Mouse (Mus musculus): ENCODE data around the gene Napsa. TPM values are rescaled to one million over a fixed set of nuclear protein-coding genes. Genes with fewer than 3 reads are reported as not detected.

Gene Napsa
- polyA plus RNA-seq, 1 experiment from 2014 or later: 13.8 TPM

DNA sequence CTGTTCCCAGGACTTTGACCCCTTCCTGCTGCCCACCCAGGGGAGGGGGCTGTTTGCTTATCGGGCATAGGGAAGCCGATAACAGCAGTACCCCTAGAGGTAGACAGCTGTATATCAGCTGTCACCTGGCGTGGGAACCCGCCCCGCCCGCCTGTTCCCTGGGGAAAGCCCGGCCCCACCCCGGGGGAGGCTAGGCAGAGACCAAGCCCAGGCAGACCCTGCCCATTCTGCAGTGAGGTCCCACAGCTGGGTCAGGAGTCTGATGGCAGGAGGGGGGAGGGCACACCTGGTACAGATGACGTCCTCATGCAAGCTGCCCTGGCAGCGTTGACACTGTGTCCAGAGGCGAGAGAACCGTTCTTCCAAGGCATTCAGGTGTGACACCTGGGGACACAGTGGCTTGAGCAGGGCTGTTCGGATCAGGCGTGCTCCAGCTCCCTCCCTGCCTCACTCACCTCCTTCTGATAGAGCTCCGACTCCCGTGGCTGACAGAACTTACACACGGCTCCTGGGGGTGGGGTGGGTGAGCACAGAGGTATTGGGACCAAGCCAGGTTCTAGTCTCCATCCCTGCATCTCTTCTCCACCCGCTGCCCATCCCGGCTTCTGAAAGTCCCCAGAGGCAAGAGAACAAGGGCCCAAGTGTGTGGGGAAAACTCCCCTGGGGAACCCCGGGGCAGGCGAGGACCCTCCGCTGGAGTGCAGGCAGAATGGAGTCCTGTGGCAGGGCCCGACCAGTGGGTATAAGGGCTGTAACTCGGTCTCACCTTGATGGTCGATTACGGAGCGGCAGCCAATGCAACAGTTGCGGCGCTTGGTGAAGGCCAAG lies 39.0 kb upstream of the Napsa start:
- H3K4me1 ChIP-seq (replicated peaks): peaks cover 10% of the 10 kb centered on the region
- peaks cover 15% of the 10 kb centered on the region for H3K27me3 ChIP-seq
- H3K9me3 ChIP-seq (replicated peaks): no peaks in the 10 kb centered on the region
- 76% methylated on average over 29 of the region's 29 CpGs for WGBS (ENCODE audit: insufficient replicate concordance)
- ATAC-seq (ENCODE audit: insufficient read depth): no peak
- no peak overlapping the region for H3K9ac ChIP-seq
- no peak overlapping the region for H3K27ac ChIP-seq (replicated peaks)
- H3K4me2 ChIP-seq: no peak overlapping the region
- no peak overlapping the region for H3K4me3 ChIP-seq (replicated peaks)
- H3K36me3 ChIP-seq (replicated peaks): peaks cover 61% of the 10 kb centered on the region

DNA sequence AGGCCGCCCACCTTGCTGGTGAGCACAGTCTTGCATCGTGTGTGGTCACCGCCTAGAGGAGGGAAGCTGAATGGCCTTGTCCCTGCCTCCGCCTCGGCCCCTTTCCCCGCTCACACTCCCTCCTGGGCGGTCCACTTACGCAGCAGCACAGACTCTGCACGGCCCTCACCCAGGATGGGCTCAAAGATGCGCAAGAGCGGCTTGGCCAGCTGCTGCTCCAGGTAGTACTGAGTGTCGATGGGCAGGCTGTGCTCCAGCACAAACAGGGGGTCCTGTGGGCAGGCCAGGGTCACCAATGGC lies 38.5 kb upstream of the Napsa start:
- Histone ChIP-seq H3K4me3 (replicated peaks) (no peak overlapping the region), H3K9ac (no peak overlapping the region), H3K4me1 (replicated peaks) (0 out of 2 replicates have a peak, but pooled peaks cover 5% of the 10 kb centered on the region), H3K36me3 (replicated peaks) (peaks cover 67% of the 10 kb centered on the region), H3K4me2 (no peak overlapping the region), H3K27ac (replicated peaks) (no peak overlapping the region), H3K27me3 (peaks cover 10% of the 10 kb centered on the region), H3K9me3 (replicated peaks) (no peaks in the 10 kb centered on the region)
- WGBS (ENCODE audit: insufficient replicate concordance): 89% methylated on average over 12 of the region's 12 CpGs
- ATAC-seq (ENCODE audit: insufficient read depth): no peak

DNA sequence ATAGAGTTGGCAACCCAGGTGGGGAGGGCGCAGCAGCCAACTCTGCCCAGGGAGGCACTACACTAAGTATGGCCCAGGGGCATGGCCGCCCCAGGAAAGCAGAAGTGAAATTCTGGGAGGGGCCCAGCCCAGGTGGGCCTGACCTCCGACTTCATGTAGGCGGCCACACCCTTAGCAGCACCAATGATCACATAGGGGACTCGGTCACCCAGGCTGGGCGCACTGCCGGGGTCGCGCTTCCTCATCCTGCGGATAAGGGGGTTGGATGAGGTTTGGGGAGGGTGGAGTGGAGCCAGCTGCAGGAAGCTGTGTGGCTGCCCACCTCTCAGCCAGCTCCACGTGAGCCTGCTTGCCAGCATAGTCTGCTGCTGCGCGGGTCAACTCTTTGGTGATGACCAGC lies 37.9 kb upstream of the Napsa start:
- Histone ChIP-seq H3K9me3 (replicated peaks) (no peaks in the 10 kb centered on the region), H3K4me3 (replicated peaks) (no peak overlapping the region), H3K9ac (no peak overlapping the region), H3K36me3 (replicated peaks) (peaks cover 72% of the 10 kb centered on the region), H3K4me1 (replicated peaks) (0 out of 2 replicates have a peak, but pooled peaks cover 4% of the 10 kb centered on the region), H3K27ac (replicated peaks) (no peak overlapping the region), H3K4me2 (no peak overlapping the region), H3K27me3 (peaks cover 4% of the 10 kb centered on the region; the same call in 1 of the 2 replicates)
- WGBS (ENCODE audit: insufficient replicate concordance): 78% methylated on average over 13 of the region's 13 CpGs
- no peak for ATAC-seq (ENCODE audit: insufficient read depth)

DNA sequence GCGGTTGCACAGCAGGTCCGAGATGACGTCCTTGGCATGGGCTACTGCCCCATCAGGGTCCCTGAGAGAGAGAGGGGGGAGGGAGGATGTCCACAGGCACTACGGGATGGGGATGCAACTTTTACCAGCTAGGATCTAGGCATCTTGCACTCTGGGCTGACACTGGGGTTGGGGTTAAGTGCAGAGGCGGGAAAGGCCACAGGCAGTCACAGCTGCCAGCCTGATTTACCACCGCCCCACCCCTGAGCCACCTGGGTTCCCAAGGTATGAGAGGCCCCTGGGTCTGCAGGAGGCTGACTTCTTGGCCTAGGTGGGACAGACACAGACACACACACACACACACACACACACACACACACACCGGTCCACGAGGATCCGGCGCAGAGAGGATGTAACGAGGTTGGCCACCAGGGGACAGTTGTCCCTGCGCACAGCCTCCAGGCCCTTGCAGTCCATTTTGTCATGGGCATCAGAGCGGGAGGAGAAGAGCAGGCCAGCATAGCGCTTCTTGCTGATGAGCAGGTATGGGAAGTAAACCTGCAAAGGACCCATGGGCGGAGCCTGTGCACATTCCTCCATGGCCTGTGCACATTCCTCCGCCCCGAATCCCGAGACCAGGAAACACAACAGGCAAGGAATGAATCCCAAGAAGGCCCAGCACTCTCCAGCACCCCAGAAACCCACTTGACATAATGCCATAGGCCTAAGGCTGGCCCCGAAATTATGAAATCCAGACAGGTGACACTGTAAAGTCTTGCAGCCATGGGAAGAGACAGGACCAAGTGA lies 37.3 kb upstream of the Napsa start:
- Histone ChIP-seq H3K9me3 (replicated peaks) (no peaks in the 10 kb centered on the region), H3K27me3 (no peaks in the 10 kb centered on the region), H3K4me3 (replicated peaks) (no peak overlapping the region), H3K4me2 (no peak overlapping the region), H3K36me3 (replicated peaks) (peaks cover 79% of the 10 kb centered on the region), H3K9ac (no peak overlapping the region), H3K4me1 (replicated peaks) (0 out of 2 replicates have a peak, but pooled peaks cover 4% of the 10 kb centered on the region), H3K27ac (replicated peaks) (no peak overlapping the region)
- ATAC-seq (ENCODE audit: insufficient read depth): no peak
- 81% methylated on average over 19 of the region's 19 CpGs for WGBS (ENCODE audit: insufficient replicate concordance)

DNA sequence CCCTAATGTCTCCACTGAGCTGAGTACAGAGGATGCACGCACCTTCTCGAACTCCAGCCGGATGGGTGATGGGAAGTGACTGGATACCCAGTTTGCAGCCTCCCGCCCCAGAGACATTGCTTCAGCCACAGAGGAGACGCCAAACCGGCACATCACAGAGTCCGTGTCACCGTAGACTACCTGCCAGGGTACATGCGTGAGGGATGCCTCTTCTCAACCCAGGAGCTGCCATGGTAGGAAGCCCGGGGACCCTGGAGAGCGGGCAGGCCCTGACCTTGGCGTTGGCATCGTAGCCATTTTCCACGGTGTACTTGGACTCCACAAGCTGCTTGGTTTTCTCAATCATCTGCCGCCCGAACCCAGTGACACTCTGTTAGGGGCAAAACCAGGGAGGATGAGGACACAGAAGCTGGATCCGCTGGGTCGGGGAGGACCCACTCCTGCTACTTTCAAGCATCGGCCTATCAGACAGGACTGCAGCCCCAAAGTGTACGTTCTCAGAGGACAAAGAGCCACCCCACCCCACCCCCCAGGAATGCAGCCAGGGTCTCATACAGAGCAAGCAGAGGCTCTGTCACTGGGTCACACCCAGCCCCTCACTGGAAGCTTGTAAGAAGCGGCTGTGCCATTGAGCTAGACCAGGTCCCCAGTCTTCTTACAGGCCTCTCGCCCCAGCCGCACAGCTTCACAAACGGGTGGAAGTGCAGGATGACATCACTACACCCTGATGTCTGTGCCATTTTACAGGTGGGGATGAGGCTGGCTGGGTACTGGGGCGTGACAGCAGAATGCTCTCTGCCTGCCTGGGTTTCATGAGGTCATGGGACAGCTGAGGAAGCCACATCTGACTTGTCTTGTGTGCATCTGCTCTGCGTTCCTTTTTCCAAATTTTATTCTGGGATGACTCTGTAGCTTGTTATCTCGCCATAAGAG lies 36.3 kb upstream of the Napsa start:
- H3K27me3 ChIP-seq: no peaks in the 10 kb centered on the region
- WGBS (ENCODE audit: insufficient replicate concordance): 87% methylated on average over 27 of the region's 27 CpGs
- H3K4me2 ChIP-seq: no peak overlapping the region
- no peak for ATAC-seq (ENCODE audit: insufficient read depth)
- no peak overlapping the region for H3K9ac ChIP-seq
- H3K4me3 ChIP-seq (replicated peaks): no peak overlapping the region
- no peak overlapping the region for H3K27ac ChIP-seq (replicated peaks)
- 0 out of 2 replicates have a peak, but pooled peaks cover 4% of the 10 kb centered on the region for H3K4me1 ChIP-seq (replicated peaks)
- H3K36me3 ChIP-seq (replicated peaks): peaks cover 89% of the 10 kb centered on the region
- no peaks in the 10 kb centered on the region for H3K9me3 ChIP-seq (replicated peaks)

DNA sequence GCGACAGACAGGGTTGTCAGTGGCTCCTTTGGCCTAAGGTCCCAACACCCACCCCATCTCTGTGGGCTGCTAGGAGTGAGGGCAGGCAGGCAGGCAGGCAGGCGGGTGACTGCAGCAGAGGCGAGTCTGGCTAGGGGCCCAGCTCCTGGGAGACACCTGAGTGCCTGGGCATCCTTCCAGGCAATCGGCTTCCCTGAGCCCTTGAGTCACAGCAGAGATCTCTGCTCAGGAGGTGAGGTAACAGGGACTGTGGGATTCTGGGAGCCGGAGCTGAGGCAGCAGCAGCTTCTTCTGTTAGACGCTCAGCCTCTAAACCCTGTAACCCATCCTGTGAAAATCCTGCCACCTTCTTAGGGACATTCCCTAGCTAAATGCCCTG lies 35.6 kb upstream of the Napsa start:
- Histone ChIP-seq H3K4me2 (no peak overlapping the region), H3K9me3 (replicated peaks) (no peaks in the 10 kb centered on the region), H3K9ac (no peak overlapping the region), H3K27ac (replicated peaks) (no peak overlapping the region), H3K36me3 (replicated peaks) (peaks cover 96% of the 10 kb centered on the region), H3K4me3 (replicated peaks) (no peak overlapping the region), H3K4me1 (replicated peaks) (0 out of 2 replicates have a peak, but pooled peaks cover 4% of the 10 kb centered on the region), H3K27me3 (no peaks in the 10 kb centered on the region)
- WGBS (ENCODE audit: insufficient replicate concordance): 77% methylated on average over 6 of the region's 6 CpGs
- ATAC-seq (ENCODE audit: insufficient read depth): no peak

DNA sequence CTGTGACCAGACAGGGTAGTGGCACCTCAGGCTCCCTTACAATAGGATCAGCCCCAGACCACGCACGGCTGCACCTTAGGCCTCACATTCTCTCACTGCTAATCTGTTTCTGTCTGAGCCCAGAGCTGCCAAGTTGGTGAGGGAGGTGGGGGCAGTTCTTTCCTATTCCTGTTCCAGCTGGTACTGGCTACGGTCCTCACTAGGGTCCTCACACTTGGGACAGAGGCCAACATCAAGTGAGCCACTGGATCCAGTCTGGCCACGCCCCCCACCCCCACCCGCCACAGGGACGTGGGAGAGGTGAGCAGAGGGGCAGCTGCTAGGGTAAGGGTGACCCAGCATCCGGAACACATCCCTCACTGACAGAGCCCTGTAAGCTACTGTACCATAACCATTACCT lies 35.2 kb upstream of the Napsa start:
- ATAC-seq (ENCODE audit: insufficient read depth): no peak
- 71% methylated on average over 7 of the region's 7 CpGs for WGBS (ENCODE audit: insufficient replicate concordance)

DNA sequence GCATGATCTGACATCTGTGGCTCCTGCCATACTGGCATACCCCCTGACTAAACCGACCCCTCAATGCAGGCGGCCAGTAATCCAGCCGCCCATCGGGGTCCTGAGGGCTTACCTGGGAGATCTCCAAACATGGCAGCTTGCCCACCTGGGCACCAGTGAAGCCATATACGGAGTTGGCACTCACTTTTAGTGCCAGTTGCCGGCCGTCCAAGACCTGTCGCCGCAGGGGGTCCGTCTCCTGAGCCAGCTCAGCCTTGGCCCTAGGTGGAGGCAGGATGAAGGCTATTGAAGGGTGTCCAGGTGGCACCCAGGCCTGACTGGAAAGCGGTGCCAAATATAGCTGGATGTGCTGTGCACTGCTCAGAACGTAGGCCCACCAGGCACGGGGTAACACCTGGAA lies 34.7 kb upstream of the Napsa start:
- H3K36me3 ChIP-seq (replicated peaks): peaks cover 100% of the 10 kb centered on the region
- H3K9ac ChIP-seq: no peak overlapping the region
- ATAC-seq (ENCODE audit: insufficient read depth): no peak
- no peaks in the 10 kb centered on the region for H3K27me3 ChIP-seq
- H3K4me1 ChIP-seq (replicated peaks): 0 out of 2 replicates have a peak, but pooled peaks cover 4% of the 10 kb centered on the region
- 90% methylated on average over 13 of the region's 13 CpGs for WGBS (ENCODE audit: insufficient replicate concordance)
- no peaks in the 10 kb centered on the region for H3K9me3 ChIP-seq (replicated peaks)
- no peak overlapping the region for H3K27ac ChIP-seq (replicated peaks)
- no peak overlapping the region for H3K4me3 ChIP-seq (replicated peaks)
- no peak overlapping the region for H3K4me2 ChIP-seq

More for the DNA sequence above, 35.2 kb upstream of the Napsa start:
- Histone ChIP-seq H3K27me3 (no peaks in the 10 kb centered on the region), H3K4me2 (no peak overlapping the region), H3K4me3 (replicated peaks) (no peak overlapping the region), H3K36me3 (replicated peaks) (peaks cover 100% of the 10 kb centered on the region), H3K27ac (replicated peaks) (no peak overlapping the region), H3K9ac (no peak overlapping the region), H3K4me1 (replicated peaks) (0 out of 2 replicates have a peak, but pooled peaks cover 4% of the 10 kb centered on the region), H3K9me3 (replicated peaks) (no peaks in the 10 kb centered on the region)

DNA sequence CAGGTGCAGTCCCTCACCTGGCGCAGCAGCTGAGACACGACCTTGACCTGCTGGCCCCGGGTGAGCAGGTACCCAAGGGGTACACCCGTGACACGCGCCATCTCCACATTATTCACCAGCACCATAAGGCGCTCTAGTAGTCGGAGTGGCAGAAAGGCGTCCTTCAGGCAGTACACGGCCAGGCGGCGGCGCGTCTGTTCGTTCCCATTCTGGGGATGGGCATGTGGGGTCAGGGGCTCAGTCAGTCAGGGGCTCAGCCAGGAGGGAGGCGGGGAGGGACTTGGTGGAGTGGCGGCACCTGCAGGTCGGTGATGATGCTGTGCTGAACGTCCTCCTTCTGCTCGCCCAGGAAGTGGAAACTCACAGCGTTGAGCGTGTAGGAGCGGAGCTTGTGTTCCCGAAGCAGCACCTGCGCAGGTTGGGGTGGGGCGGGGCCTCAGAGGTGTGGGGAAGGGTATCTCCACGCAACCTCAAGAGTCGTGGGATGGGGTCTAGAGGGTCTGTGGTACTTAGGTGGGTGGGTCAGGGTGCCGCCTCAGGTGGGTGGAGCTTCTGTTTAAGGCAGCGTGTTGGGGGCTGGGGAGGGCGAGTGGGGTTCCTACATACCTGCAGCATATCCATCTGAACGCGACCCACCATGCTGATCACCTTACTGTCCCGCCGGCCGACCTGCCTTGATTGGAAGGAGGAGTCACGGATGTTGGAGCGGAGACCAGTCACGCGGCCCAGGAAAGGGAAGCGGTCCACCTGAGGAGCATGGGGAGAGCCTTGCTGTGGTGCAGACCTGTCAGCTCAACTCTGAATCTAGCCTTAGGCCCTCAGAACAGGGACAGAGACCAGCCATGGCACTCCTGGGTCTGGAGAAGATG lies 33.2 kb upstream of the Napsa start:
- WGBS (ENCODE audit: insufficient replicate concordance): 89% methylated on average over 41 of the region's 41 CpGs

DNA sequence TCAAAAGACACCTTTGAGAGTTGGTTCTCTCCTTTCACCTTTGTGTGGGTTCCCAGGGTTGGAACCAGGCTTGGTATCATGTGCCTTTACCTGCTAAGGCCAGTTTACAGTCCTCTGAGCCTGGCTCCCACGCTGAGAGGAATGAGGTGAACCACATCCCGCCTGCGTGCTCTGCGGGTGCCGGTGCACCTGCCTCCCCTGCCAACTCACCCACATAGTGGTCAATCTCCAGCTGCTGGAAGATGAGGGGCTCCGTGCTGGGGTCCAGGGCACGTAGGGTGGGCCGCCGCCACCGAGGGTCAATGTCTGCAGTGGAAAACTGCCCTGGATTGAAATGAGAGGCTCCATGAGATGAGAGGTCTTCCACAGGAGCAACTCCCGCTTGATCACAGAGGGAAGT lies 29.6 kb upstream of the Napsa start:
- H3K4me3 ChIP-seq (replicated peaks): no peak overlapping the region
- no peak overlapping the region for H3K27ac ChIP-seq (replicated peaks)
- peaks cover 10% of the 10 kb centered on the region for H3K4me1 ChIP-seq (replicated peaks)
- ATAC-seq (ENCODE audit: insufficient read depth): no peak
- H3K9ac ChIP-seq: no peak overlapping the region
- H3K4me2 ChIP-seq: no peak overlapping the region
- H3K36me3 ChIP-seq (replicated peaks): peaks cover 85% of the 10 kb centered on the region
- no peaks in the 10 kb centered on the region for H3K27me3 ChIP-seq
- no peaks in the 10 kb centered on the region for H3K9me3 ChIP-seq (replicated peaks)
- 84% methylated on average over 11 of the region's 11 CpGs for WGBS (ENCODE audit: insufficient replicate concordance)

More for the DNA sequence above, 33.2 kb upstream of the Napsa start:
- H3K27me3 ChIP-seq: no peaks in the 10 kb centered on the region
- H3K9me3 ChIP-seq (replicated peaks): no peaks in the 10 kb centered on the region
- H3K9ac ChIP-seq: no peak overlapping the region
- no peak overlapping the region for H3K4me3 ChIP-seq (replicated peaks)
- no peak for ATAC-seq (ENCODE audit: insufficient read depth)
- no peak overlapping the region for H3K27ac ChIP-seq (replicated peaks)
- H3K36me3 ChIP-seq (replicated peaks): peaks cover 99% of the 10 kb centered on the region
- H3K4me2 ChIP-seq: no peak overlapping the region
- no peaks in the 10 kb centered on the region for H3K4me1 ChIP-seq (replicated peaks)

All from liver, embryonic 15.5 days (tissue).